Mouse (Mus musculus) liver, embryonic 11.5 days (tissue): ENCODE measurements at regions not wholly inside any gene's neighbourhood (a gene's known extent, or its start where the extent isn't known, plus 50 kb on each side); places are given as distances from the start of the nearest gene placed in this dataset.

Source experiments
- ATAC-seq: fragments of 200-750 bp; cut with Nextera tagmentation; replicated peaks from 2 replicates; pipeline ENCODE4 v1.8.0; 2017; ENCODE audit warnings: moderate number of reproducible peaks, mild to moderate bottlenecking, moderate TSS enrichment, moderate library complexity; ENCODE audit not compliant: low FRiP score
- DNase-seq: peaks from one replicate; pipeline ENCODE4 v3.0.0-alpha.2; 2017; ENCODE audit warnings: low spot score
- H3K27ac ChIP-seq: fragments of 300-500 bp; sonication (generic); 2 replicates; pipeline ENCODE4 v1.5.1; 2014; ENCODE audit warnings: mild to moderate bottlenecking, low read depth, low read length, control low read depth
- H3K27me3 ChIP-seq: fragments of 300-500 bp; sonication (generic); replicated peaks from 2 replicates; pipeline ENCODE4 v1.6.1; 2014; ENCODE audit warnings: low read length, mixed read lengths; ENCODE audit not compliant: control insufficient read depth, insufficient read depth
- H3K36me3 ChIP-seq: fragments of 300-500 bp; sonication (generic); 2 replicates; pipeline ENCODE4 v1.6.1; 2014; ENCODE audit warnings: mild to moderate bottlenecking, low read length, moderate library complexity, mixed read lengths; ENCODE audit not compliant: control insufficient read depth, insufficient read depth
- H3K4me1 ChIP-seq: fragments of 300-500 bp; sonication (generic); replicated peaks from 2 replicates; pipeline ENCODE4 v1.6.1; 2014; ENCODE audit warnings: low read length, mixed read lengths; ENCODE audit not compliant: control insufficient read depth, insufficient read depth
- H3K4me2 ChIP-seq: fragments of 300-500 bp; sonication (generic); 2 replicates; pipeline ENCODE4 v1.6.1; 2014; ENCODE audit warnings: mild to moderate bottlenecking, control low read depth, moderate library complexity
- H3K4me3 ChIP-seq: fragments of 300-500 bp; sonication (generic); 2 replicates; pipeline ENCODE4 v1.5.1; 2014; ENCODE audit warnings: low read depth, low read length, control low read depth
- H3K9ac ChIP-seq: fragments of 300-500 bp; sonication (generic); 2 replicates; pipeline ENCODE4 v1.6.1; 2014; ENCODE audit warnings: low read depth, low read length, control low read depth
- H3K9me3 ChIP-seq: fragments of 300-500 bp; sonication (generic); 2 replicates; pipeline ENCODE4 v1.6.1; 2016; ENCODE audit warnings: low read length, inconsistent platforms, mixed read lengths; ENCODE audit not compliant: control insufficient read depth
- WGBS: fragments of 180-500 bp; shearing (Covaris S2); extraction: QIAGEN DNeasy Blood & Tissue Kit; methylation state at CpG from one replicate; pipeline ENCODE4 v1.1.7; 2014; 5-methylcytosine and 5-hydroxymethylcytosine counted together

- no peaks in the 10 kb centered on the region for H3K4me1 ChIP-seq
- no peak overlapping the region for H3K27ac ChIP-seq
- H3K36me3 ChIP-seq: no peaks in the 10 kb centered on the region
- H3K27me3 ChIP-seq: no peaks in the 10 kb centered on the region
- no peak for ATAC-seq
- WGBS: 77% methylated on average over 3 of the region's 3 CpGs
- H3K4me3 ChIP-seq: no peak overlapping the region
- no peak overlapping the region for H3K4me2 ChIP-seq
- H3K9me3 ChIP-seq: no peaks in the 10 kb centered on the region; the same call in 1 of the 2 replicates
- no peak overlapping the region for H3K9ac ChIP-seq
- no peak for DNase-seq
Observed at GRCm38 (mm10) chr8:103343891-103344290, 558.4 kb upstream of the Cdh11 start.

DNA sequence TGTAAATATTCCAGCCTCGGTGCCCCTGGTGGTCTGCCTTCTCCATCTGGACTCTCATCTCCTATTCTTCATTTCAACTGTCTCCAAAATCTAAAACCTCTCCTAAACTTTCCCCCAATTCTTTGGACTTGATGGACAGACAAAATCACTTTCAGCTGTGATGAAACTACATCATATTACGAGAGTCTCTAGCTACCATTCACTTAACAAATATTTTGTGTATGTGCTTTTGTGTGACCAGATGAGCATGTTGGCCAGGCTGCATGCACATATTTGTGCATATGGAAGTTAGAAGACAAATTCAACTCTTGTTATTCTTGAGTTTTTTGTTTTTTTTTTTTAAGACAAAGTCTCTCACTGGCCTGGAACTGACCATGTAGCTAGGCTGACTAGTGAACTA lies 559.4 kb upstream of the Cdh11 start:
- Histone ChIP-seq H3K4me2 (no peak overlapping the region), H3K4me1 (no peaks in the 10 kb centered on the region), H3K27ac (no peak overlapping the region), H3K4me3 (no peak overlapping the region), H3K36me3 (no peaks in the 10 kb centered on the region), H3K27me3 (no peaks in the 10 kb centered on the region), H3K9ac (no peak overlapping the region), H3K9me3 (no peaks in the 10 kb centered on the region; the same call in 1 of the 2 replicates)
- DNase-seq: no peak
- ATAC-seq: no peak
- WGBS: 68% methylated on average over 2 of the region's 2 CpGs

DNA sequence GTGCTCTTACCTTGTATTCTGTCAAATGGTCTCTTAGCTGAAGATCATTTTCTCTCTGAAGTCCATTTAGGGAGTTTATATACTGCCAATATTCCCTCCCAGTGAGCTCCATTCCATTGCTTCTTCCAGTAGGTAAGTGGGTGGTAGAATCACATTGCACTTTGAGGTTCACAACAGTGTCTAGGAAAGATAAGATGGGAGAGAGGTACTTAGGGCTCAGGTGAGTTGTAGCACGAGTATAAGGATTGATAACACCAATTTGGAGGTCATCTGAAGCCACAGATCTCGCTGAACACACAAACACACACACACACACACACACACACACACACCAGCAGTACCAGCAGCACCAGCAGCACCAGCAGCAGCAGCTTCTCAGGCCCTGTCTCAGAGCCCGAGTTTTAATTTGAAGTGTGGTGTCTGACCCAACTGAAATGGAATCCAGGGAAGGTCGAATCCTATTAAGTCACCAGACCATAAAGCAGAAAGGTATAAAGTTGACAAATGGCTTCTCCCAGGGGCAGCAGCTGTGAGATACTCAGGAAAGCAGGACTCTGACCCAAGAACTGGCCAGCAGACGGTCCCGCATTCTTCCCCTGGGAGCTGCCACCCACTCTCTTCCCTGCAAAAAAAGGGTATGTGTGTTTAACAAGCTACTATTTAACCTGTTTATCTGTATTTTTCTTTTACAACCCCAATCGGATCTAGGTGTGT lies 561.9 kb upstream of the Cdh11 start:
- H3K9me3 ChIP-seq: no peaks in the 10 kb centered on the region; the same call in 1 of the 2 replicates
- H3K27me3 ChIP-seq: no peaks in the 10 kb centered on the region
- H3K36me3 ChIP-seq: no peaks in the 10 kb centered on the region
- WGBS: 45% methylated on average over 7 of the region's 7 CpGs
- no peaks in the 10 kb centered on the region for H3K4me1 ChIP-seq
- DNase-seq: no peak
- no peak overlapping the region for H3K9ac ChIP-seq
- no peak overlapping the region for H3K4me3 ChIP-seq
- ATAC-seq: no peak
- no peak overlapping the region for H3K4me2 ChIP-seq
- H3K27ac ChIP-seq: no peak overlapping the region

- WGBS: 76% methylated on average over 3 of the region's 3 CpGs
- no peak for DNase-seq
Observed at GRCm38 (mm10) chr8:103361713-103362112, 576.3 kb upstream of the Cdh11 start.

DNA sequence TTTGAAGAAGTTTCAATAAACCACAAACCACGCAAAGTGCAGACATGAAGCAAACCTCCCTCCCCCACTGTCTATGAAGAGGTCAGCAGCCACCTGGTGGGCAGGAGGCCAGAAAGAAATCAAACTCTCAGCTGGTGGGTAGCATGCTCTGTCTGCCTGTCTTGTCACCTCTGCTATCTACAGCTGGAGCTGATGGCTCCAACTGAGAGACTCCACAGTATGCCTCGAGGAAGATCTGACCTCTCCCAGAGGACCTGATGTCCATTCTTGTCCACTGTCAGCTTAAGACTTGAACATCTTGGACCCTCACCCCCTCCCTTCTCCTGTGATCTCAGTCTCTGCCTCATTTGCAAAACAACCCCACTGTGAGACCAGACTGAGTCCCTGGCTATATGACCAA lies 585.0 kb upstream of the Cdh11 start:
- no peaks in the 10 kb centered on the region for H3K9me3 ChIP-seq
- no peak overlapping the region for H3K27ac ChIP-seq
- H3K36me3 ChIP-seq: no peaks in the 10 kb centered on the region
- H3K9ac ChIP-seq: no peak overlapping the region
- no peaks in the 10 kb centered on the region for H3K4me1 ChIP-seq
- H3K4me2 ChIP-seq: no peak overlapping the region
- 52% methylated on average over 2 of the region's 2 CpGs for WGBS
- DNase-seq (no peak), ATAC-seq (no peak)
- H3K27me3 ChIP-seq: no peaks in the 10 kb centered on the region
- no peak overlapping the region for H3K4me3 ChIP-seq

More at GRCm38 (mm10) chr8:103361713-103362112, 576.3 kb upstream of the Cdh11 start:
- no peak overlapping the region for H3K4me2 ChIP-seq
- no peaks in the 10 kb centered on the region for H3K9me3 ChIP-seq
- H3K9ac ChIP-seq: no peak overlapping the region
- no peaks in the 10 kb centered on the region for H3K4me1 ChIP-seq
- H3K36me3 ChIP-seq: no peaks in the 10 kb centered on the region
- no peak for ATAC-seq
- no peaks in the 10 kb centered on the region for H3K27me3 ChIP-seq
- no peak overlapping the region for H3K27ac ChIP-seq
- H3K4me3 ChIP-seq: no peak overlapping the region

- Histone ChIP-seq H3K9me3 (no peaks in the 10 kb centered on the region), H3K36me3 (no peaks in the 10 kb centered on the region), H3K4me2 (no peak overlapping the region), H3K27me3 (no peaks in the 10 kb centered on the region), H3K4me3 (no peak overlapping the region), H3K9ac (no peak overlapping the region), H3K27ac (no peak overlapping the region), H3K4me1 (no peaks in the 10 kb centered on the region)
- no peak for DNase-seq
- WGBS: 60% methylated on average over 1 of the region's 1 CpGs
- no peak for ATAC-seq
Observed at GRCm38 (mm10) chr8:103373007-103373406, 587.6 kb upstream of the Cdh11 start.

DNA sequence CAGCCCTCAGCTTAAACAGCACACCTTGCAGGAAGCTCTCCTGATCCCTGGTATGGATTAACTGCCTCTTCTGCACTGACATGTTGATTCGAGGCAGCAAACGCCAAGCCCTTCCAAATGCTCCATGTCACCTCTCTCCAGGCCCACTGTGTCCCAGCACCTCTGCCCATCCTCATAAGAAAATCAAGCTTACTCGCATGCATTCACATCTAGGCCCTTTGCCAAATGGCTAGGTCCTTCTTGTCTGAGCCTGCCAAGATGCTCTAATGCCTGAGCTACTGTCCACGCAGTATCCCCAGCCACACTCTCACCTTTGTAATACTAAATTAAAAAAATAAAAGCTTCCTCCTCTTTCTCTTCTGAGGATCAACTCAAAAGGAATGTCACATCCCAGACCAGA lies 588.7 kb upstream of the Cdh11 start:
- H3K4me1 ChIP-seq: no peaks in the 10 kb centered on the region
- ATAC-seq (no peak), DNase-seq (no peak)
- no peaks in the 10 kb centered on the region for H3K27me3 ChIP-seq
- no peaks in the 10 kb centered on the region for H3K9me3 ChIP-seq
- 75% methylated on average over 4 of the region's 4 CpGs for WGBS
- no peak overlapping the region for H3K27ac ChIP-seq
- H3K4me3 ChIP-seq: no peak overlapping the region
- H3K9ac ChIP-seq: no peak overlapping the region
- no peak overlapping the region for H3K4me2 ChIP-seq
- no peaks in the 10 kb centered on the region for H3K36me3 ChIP-seq

DNA sequence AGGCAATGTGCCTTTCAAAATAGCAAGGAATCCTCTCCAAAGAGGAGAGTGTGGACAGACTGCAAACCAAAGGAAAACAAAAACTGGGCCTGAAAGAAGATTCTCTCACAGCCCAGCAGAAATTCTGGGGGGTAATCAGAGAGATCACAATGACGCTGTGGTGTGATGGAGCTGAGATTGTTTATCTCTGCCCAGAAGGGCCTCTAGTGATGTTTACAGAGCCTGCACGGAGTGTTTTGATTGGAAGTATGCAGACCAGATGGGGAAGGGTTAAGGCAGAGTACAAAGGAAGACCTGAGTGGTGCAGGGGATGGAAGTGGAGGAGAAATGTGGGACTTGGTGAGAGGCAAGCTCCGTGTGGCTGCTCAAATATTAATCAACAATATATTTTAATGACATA lies 593.1 kb upstream of the Cdh11 start:
- Histone ChIP-seq H3K4me1 (no peaks in the 10 kb centered on the region), H3K4me2 (no peak overlapping the region), H3K36me3 (no peaks in the 10 kb centered on the region), H3K9me3 (no peaks in the 10 kb centered on the region), H3K4me3 (no peak overlapping the region), H3K9ac (no peak overlapping the region), H3K27me3 (no peaks in the 10 kb centered on the region), H3K27ac (no peak overlapping the region)
- WGBS: 15% methylated on average over 3 of the region's 3 CpGs
- ATAC-seq (no peak), DNase-seq (no peak)

DNA sequence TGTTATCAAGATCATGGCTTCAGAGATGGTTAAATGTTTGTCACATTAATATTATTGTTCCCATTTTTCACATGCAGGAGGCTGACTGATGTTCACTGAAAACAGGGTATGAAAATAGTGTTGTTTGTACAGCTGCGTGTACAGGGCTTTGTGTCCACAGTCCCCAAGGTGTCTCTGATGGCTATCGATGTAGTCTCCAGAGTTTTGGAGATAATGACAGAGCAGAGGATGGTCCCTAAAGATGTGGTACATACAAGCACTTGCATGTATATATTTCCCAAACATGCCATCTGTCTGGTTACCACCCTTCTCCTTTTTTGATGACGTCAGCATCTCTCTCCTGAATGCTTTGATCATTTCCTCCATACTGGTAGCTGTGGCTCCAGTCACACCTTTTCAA lies 596.1 kb upstream of the Cdh11 start:
- 74% methylated on average over 3 of the region's 3 CpGs for WGBS
- no peaks in the 10 kb centered on the region for H3K36me3 ChIP-seq
- H3K4me3 ChIP-seq: no peak overlapping the region
- no peak overlapping the region for H3K27ac ChIP-seq
- no peaks in the 10 kb centered on the region for H3K9me3 ChIP-seq
- H3K27me3 ChIP-seq: no peaks in the 10 kb centered on the region
- no peak overlapping the region for H3K9ac ChIP-seq
- H3K4me2 ChIP-seq: no peak overlapping the region
- no peak for ATAC-seq
- no peaks in the 10 kb centered on the region for H3K4me1 ChIP-seq
- no peak for DNase-seq
